Mouse (Mus musculus) cerebellum, adult 9-11 months (tissue): ENCODE results near the gene Rtraf.

Experiments
- DNase-seq: peaks from one replicate; pipeline ENCODE4 v3.0.0; 2022

Gene Rtraf

GRCm38 (mm10) chr14:19796541-19797304, 26.9 kb downstream of the Rtraf start:
- no peak for DNase-seq

GRCm38 (mm10) chr14:19794881-19795280, 28.7 kb downstream of the Rtraf start:
- no peak for DNase-seq

GRCm38 (mm10) chr14:19788443-19788842, 35.2 kb downstream of the Rtraf start:
- DNase-seq, result no peak

- DNase-seq, result no peak
These were observed 37.6 kb downstream of the Rtraf start for GRCm38 (mm10) chr14:19785797-19786588.

DNA sequence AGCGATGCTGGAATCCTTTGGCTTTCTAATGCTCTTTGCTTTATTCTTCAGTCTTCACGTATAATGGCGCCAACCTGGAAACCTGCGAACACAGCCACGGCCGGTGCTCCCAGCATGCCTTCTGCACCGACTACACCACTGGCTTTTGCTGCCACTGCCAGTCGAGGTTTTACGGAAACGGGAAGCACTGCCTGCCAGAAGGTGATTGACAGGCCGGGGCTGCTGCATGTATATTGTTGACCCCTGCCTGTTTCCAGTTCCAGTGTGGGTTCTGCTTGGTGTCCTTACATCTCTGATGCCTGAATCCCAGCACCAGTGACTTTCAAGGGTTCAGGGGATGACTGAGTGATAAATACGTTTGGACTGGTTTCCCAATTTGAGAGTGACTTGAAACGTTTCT, 45.7 kb downstream of the Rtraf start:
- no peak for DNase-seq

DNA sequence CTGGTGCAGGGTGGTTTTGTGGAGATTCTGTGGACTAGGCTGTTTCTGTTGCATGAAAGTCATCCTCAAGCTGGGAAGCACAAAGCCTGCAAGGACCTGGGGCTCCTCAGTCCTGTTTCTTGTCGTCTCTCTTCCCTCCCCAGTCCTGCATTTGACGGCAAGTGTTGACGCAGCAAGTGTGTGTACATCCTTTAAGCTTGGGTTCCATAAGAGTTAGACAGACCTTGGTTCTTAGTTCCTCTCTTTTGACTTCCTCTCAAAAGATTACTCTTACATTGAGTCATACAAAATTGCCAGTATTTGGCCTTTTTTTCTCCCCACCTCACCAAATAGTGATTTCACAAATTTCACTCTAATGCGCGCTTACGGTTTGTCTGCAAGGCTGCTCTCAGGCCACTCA, 46.3 kb downstream of the Rtraf start:
- no peak for DNase-seq

DNA sequence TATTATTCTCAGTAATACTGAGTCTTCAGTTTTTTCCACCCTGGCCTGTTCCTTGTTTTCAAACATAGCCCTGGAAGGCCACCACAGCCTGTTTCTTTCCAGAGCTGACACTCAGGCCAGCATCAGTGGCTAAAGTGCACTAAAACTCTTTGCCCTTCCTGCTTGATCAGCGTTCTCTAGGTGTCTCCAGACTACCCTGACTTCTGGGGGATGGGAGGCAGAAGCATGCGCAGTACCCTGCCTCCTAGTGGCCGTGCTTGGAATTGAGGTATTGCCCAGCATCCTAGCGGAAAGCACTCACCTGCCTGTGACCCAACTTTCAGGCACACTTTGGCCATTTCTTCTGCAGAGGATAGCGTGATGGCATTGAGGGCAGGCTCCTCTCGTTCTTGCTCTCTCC, 46.7 kb downstream of the Rtraf start:
- DNase-seq, result no peak

GRCm38 (mm10) chr14:19776179-19776578, 47.4 kb downstream of the Rtraf start:
- DNase-seq, result no peak

GRCm38 (mm10) chr14:19775491-19775890, 48.1 kb downstream of the Rtraf start:
- DNase-seq, result no peak

- DNase-seq, result no peak
These were observed 49.5 kb downstream of the Rtraf start for GRCm38 (mm10) chr14:19774036-19774628.

- DNase-seq, result no peak
These were observed 52.5 kb downstream of the Rtraf start for GRCm38 (mm10) chr14:19771173-19771572.

DNA sequence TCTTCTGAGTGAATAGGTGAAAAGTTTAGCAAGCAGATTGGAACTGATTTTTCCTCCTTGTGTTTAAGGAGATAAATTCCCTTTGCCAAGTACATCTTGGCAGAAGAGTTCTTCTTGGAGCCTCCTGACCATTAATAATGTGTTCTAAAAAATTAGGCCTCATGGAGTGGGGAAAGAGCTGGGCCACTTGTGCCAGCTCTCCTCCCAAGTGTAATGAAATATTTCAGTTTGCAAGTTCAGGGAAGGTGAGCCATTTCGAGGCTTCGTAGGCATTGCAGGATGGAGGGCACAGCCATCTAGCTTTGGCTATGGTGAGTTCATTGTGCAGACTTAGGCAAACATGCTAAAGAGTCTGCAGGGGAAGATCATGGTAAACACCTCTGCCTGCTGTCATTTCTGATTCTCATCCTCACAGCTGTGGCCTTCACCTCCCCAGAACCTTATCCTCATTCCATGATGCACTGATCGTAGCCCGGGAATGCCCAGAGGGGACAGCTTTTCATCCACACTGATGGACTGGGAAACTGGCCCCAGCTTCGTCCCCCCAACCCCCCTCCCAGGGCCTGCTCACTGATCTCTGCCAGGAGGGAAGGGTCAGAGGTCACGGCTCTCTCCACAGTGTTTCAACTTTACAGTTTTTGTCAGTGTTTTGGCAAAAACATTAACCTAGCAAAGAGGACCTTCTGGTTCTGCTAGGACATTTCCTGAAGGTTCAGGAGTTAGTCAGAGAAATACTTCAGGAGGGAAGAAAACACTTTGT, 54.0 kb downstream of the Rtraf start:
- no peak for DNase-seq

GRCm38 (mm10) chr14:19768648-19769047, 55.0 kb downstream of the Rtraf start:
- no peak for DNase-seq

GRCm38 (mm10) chr14:19766380-19766649, 57.3 kb downstream of the Rtraf start:
- DNase-seq, result no peak

DNA sequence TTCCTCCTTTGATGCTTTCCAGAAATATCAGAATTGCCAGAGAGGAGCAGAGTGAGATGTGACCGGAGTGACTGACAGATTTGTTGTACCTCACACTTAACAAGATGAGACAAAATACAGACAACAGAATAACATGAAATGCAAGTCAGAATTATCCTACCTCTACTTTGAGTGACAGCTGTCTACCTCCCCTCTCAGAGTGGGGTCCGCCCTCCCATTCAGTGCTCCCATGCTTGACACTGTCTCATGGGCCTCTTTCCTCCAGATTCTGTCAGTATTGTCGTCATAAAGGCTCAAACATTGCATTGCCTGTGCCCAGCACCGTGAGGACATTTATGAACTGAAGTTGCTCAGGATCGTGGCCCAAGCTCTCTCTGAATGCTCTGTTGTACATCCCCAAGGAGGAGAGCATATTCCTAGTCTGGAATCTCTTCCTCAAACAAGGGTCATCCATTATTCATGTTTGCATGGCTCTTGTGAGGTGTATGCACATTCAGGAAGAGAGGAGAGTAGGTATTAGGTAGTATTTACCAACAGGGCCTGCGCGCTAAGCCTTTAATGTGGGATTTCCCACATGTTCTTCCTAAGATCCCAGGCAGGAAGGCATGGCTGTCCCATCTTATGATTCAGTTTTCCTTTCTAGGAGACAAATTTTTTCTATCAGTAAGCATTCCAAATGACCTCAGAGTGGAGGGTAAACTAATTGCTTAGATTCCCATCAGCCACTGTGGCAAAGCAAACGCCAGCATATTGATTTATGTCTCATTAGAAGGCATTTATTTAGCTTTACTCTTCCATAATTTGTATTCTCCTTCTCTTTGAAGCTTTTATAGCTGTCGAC, 57.9 kb downstream of the Rtraf start:
- no peak for DNase-seq

- DNase-seq, result no peak
These were observed 59.3 kb downstream of the Rtraf start for GRCm38 (mm10) chr14:19764331-19764730.

DNA sequence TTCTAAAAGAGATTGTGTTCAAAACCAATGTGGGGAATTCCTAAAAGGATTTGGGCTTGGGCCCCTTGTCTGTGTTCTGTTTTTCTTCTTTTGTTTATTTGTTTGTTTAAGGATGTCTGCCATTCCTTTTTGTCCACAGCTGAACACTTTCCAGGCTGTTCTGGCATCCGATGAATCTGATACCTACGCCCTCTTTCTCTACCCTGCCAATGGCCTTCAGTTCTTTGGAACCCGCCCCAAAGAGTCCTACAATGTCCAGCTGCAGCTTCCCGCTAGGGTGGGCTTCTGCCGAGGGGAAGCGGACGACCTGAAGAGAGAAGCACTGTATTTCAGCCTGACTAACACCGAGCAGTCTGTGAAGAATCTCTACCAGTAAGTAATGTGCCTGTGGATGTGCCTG, 60.1 kb downstream of the Rtraf start:
- no peak for DNase-seq

DNA sequence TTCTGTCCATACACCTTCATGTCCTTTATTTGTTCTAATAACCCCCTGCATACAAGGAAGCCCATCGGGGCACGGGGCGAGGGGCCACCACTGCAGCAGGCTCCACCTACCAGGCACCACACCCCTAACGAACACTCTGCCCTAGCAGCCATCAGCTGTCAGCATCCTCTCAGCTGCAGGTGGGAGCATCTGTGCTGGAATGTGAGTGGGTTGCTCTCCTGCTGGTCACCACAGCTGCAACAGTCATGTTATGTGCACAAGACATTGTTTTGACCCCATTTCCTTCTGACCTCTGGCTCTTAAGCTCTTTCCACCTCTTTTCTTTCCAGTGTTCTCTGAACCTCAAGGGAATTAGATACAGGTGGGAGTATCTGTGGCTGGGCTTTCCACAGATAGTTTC, 61.6 kb downstream of the Rtraf start:
- DNase-seq, result no peak
